Mouse (Mus musculus) thymus, postnatal 10 days (tissue): ENCODE data around the gene Ccr4.

Experiments used
- DNase-seq, 2 experiments: peaks; one replicate each; pipeline ENCODE4 v3.0.0; 2021; ENCODE audit warnings: low spot score in 2 of 2

Gene Ccr4

DNA sequence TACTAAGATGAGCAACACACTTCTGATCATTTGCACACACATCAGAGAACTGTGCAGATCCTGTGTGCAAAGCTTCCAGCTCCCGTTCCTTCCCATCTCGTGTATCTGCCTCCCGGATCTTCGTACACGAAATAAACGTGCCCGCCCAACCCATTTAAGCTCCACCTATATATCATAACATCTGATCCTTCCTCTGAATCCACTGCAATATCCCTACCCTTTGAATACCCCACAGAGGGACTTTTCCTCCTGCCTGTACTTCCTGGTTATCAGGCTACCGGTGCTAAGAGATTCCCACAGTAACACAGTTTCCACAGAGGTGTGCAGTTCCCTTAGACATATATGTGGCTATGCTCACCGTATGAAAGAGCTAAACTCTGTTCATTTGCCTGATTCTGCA is at the start of gene Ccr4:
Ccr4 (minus strand) TSS at position 101 of the 400 bp plus-strand sequence.
- no peak for DNase-seq

DNA sequence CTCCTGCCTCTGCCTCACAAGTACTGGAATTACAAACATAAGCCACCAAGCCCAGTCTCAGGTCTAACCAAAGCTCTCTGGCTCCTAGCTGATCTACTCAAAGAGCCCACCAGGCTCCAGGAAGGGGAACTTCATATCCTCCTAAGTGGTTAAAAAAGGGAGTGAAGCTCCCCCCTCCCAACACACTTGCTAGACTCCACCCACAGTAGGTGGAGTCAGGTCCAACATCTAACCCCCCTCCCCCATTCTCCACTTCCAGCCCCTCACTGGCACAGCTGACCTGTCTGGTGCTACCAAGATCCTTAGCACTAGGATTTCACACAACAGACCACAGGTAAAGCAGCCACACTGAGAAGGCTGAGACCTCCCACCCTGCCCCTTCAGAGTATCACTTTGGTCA is 49.1 kb upstream of the Ccr4 start:
- no peak for DNase-seq

DNA sequence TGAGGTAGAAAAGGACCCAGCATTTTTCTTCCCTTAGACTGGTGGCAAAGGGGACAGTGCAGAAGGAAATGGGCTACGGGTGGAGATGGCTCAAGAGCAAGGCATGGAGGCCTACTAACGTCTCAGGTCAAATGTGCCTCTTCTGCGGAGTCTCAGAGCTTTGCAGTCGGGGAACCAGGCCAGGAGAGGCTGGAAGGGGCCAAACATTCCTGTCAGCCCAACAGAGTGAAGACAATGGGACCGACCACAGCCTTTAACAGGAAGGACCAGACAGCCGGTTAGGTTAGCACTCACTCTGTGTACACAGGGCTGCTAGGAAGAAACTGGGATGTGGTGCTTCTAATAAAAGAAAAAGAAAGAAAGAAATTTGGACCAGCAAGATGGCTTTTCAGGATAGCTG is 45.3 kb upstream of the Ccr4 start:
- DNase-seq, result no peak

DNA sequence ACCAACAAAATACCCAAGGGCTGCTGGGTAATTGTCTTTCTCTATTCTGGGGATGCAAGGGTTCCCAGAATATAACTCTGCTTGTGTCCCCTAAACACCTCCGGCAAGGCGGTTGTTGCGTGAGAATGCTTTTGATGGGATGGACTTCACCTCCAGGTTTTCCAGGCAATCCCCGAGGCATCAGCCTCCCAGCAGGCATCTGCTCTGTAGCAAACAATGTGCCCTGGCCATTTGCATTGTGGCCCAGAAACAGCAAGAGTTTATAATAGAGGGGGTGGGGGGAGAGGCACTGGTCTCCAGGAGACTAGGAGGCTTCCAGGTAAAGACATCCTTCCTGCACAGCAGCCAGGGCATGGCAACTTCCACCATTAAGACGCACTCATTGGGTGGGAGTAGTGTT is 44.4 kb upstream of the Ccr4 start:
- DNase-seq, result no peak

DNA sequence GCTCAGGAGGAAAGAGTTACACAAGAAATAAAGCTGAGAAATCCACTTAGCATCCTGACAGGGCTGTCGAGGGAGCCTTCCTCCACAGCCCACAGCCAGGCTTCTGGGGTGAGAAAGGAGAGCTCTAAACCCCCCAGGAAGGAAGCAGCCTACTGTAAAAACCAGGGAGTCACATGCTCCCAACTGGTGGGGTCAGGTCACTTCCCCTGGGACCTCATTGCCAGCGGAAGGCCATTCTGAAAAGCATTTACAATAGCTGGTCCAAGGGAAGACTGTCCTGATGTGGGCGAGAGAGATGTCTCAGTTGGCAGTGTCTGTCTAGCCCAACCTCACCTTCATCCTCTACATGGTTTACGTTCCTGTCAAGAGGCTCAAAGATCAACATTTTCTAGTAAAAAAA is 43.8 kb upstream of the Ccr4 start:
- DNase-seq, result no peak

DNA sequence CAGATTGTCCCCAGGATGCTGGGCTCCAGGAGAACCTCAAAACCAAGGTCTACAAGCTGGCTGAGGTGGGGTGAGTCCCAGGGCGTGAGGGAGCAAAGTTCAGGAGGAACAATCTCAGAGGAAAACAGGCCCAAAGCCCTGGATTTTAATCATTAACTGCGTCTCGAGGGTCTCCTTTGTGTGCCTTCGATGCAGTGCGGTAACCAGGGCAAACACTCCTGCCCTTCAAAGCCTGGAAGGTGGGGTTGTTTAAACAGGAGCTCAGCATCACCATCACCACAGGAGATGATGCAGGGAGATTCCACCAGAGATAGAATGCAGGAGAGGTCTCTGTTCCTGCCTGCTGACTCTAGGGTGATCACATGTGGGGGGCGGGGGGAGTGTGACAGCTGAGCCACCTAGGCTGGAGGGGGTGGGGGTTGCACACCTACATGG is 42.9 kb upstream of the Ccr4 start:
- DNase-seq, result no peak

DNA sequence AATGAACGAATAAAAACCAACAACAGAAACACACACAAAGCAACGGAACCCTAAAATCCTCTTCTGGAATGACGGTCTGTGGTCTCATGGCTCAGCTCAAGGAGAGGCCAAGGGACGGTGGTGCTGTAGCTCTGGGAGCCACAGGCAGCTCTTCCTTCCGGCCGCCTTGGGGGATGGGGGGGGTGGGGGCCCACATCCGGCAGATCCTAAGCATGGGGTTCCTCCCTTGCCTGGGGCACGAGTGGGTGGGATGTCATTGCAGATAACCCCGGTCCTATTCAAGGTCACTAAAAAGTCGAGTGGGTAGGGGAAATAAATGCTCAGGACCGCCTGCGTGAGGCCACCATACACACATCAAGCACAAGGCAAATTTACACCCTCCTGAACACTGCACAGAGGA is 42.0 kb upstream of the Ccr4 start:
- peak; percentile 27 to 50 for DNase-seq

DNA sequence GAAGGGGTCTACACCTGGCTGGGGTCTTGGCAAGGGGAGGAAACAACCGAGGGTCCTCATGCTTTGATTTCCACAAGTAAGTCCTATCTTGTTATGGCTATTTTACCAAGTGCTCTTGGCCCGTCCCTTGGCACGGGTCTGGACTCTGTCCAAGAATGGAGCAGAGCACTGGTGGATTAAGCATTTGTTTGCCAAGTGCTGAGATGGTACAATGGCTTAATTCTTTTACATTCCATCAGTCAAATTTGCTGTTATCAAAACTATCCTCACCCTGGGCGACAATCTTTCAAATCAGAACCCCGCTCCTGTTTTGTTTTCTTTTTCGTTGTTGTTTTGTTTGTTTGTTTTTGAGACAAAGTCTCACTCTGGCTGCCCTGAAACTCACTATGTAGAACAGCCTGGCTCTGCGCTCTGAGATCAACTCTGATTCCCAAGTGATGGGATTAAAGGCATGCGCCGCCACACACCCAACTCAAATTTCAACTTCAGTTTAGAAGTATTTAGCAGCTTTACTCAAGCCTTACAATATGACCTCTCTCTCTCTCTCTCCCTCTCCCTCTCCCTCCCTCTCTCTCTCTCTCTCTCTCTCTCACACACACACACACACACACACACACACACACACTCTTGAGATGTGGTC is 40.2 kb upstream of the Ccr4 start:
- DNase-seq, result no peak

DNA sequence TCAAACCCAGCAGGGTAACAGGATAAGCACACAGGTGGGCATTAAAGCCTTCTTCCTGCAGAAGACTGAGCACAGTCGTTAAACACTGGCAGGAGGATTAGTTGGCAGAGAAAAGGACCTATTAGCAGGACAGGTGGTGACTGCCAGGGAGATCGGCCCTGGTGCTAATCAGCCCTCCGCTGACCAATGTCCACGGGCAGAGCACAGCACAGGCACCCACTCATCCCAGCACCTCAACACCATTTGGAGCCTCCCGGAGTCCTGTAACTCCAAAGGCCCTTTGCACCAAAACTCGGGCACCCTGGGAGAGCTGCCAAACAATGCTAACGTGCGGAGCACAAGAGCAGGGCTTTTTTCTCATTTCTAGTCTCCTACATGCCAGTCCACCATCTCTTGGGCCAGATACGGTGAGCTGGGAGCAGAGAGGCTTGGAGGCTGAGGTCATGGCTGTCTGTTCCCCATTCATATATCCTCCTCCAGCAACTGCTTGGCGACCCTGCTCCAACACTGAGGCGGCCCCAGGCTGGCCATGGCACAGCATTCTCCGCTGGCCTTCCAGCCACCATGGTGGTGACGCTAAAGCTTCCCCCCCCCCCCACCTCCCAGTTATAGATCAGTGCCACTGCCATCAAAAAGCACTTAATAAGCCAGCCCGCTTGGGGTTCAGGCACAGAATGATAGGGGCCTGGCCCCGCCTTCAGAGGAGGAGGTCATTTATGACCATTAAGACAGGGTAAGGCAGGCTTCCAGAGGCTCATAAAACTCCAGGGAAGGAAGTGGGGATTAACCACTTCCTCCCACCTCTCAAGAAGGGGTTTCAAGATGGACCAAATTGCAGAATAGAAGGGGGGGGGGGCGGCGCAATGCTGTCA is 39.4 kb upstream of the Ccr4 start:
- no peak for DNase-seq

DNA sequence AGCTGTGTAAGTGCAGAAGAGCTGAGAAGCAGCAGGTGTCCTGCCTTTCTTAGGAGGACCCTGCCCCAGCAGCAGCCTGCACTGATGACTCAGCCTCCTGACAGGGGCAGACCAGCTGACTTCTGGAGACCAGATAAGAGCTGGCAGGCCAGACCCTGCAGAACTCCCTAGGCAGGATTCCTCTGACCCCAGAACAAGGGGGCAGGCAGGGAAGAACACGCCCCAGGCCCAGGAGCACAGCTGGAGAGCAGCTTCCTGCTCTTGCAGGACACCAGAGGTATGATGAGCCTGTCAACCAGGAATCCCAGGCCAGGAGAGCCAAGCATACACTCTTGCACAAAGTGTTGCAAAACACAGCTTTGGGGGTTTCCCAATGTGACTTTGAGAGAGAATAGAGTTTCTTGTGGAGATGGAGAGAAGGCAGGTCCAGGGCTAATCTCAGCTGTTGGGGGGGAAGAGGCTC is 36.6 kb upstream of the Ccr4 start:
- no peak for DNase-seq

DNA sequence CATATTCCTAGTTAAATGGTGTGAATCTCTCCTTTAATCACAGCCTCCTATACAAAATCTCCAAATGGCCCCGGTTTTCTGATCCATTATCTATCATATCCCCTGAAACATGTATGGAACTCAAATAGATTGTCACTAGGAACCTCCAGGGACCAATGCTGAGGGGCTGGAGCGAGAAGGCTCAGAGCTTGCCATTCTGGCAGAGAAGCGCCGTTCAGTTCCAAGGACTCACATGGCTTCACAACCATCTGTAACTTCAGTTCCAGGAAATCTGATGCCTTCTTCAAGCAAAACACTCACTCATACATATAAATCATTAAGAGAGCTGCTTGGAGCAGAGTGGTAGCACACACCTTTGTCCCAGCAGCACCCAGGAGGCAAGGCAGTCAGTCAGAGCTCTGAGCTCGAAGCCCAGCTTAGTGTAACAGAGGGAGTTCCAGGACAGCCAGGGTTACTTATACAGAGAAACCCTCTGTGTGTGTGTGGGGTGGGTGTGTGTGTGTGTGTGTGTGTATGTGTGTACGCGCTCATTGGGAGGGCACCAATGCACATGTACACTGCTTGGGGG is 34.4 kb upstream of the Ccr4 start:
- DNase-seq, result no peak

DNA sequence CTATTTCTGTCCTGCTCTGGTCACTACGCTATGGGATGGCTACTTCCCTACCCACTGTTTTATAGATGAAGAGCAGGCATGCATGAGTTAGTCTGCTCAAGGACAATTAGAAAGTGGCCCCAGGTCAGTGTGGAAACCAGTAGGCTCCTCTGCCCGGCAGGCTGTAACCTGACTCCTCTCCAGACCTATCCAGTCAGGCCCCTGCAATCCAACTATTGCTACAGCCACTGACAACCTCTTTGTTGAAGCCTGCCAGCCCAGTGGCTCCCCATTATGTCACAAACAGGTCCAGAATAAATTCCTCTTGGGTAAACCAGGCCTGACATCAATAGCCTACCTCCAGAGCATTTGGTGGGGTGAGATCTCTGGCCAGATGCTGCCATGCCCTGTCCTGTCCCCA is 31.9 kb upstream of the Ccr4 start:
- DNase-seq, result no peak

DNA sequence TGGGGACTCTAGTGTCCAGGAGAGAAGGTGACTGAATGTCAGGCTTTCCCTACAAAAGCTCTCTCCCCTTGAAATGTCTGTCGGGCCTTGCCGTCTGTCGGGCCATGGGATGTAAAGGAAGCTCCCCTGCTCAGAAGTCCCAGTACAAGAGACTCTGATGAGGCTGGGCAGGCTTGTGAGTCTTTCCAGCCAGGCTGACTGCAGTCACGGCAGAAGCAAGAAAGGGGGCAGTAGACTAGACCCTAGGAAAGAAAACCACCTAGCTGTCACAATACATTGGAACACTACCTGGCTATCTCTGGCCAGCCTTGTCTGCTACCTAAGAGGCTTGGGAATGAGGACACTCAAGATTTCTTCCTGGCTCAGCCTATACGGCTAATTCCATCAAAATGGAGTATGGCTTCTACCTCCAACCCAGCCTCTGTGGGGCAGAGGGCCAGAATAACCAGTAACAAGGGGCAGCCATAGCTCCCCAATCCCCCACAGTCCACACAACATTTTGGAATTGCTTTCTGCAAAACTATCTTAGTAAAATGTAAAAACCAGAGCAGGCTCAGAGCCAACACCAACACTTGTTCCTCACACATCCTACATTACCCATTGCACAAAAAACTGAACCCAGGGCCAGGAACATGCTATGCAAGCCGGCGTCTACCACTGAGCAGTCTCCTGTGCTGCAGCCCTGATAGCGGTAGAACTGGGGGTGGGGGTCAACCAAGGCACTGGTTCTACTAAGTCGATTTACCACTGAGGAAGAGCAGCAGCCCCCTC is 30.2 kb upstream of the Ccr4 start:
- no peak for DNase-seq

DNA sequence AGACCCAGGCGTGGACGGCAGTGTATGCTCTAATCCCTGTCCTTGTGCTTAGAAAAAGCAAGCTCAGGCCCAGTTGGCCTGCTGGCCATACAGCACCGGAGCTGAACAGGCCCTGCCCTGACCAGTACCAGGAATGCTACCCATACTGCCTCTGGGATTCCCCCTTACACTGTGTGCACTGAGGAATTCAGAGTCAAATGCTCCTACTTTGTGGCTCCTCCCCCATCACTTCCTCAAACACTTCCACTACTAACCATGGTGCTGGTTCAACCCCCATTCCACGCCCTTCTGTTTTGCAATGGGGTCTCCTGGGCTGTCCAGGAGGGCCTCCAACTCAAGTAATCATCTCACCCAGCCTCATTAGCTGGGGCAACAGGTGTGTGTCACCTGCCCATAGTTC is 29.1 kb upstream of the Ccr4 start:
- no peak for DNase-seq

DNA sequence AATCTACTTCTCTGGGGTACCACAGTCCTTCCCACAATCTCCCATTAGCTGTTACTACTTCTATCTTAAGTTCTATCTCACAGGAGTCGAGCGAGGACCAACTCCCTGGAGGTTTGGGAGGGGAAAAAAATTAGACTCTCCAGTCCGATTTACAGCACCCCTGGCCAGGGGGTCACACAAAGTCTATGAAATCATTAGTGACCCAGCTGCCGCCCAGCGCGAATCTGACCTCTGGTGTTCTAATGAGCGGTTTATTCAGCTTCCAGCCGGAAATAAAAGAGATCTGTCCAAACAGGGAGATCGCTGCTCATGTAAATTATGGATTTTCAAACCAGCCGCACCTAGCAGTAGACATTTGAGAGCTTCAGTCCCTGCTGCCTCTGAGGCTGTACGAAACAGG is 26.6 kb upstream of the Ccr4 start:
- DNase-seq, result no peak

DNA sequence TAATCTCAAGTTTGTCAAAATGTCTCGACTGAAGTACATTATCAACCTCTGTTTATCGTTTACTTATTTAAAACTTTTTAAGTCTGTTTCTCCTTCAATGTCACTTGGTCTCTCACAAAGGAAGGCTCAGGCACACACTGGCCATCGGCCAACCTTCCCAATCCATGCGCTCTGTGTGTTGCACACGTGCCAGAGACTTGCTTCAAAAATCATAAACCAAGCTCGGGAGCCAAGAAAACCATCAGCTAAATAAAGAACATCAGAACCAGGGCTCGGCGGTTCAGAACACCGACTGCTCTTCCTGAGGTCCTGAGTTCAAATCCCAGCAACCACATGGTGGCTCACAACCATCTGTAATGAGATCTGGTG is 23.9 kb upstream of the Ccr4 start:
- DNase-seq, result no peak

DNA sequence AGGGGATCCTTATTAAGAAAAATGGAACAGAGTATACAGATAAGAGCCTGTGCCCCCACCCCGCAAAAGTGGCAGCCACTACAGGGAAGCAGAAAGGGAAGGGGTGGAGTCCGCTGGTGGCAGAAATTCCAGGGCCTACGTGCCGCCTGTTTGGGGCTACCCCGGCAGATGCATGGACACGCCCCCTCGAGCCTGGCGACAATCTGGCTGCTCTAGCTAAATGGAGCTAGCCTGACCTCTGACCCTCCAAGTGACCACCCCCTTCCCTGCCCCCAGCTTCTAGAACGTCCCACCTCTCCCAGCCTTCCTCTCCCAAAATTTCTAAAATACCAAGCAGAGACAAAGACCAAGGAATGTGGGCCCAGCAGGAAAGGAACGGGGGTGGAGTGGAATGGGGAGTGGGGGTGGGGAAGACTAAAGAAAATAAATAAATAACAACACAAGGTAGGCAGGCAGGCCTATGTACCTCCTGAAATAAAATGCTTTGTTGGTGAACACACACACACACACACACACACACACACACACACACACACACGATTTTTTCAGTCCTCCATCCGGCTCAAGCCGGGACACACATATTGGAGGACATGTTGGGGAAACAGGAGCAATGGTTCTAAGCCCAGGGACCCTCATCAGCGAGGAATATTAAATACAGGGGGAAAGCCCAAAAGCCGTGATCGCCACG is 23.4 kb upstream of the Ccr4 start:
- no peak for DNase-seq

DNA sequence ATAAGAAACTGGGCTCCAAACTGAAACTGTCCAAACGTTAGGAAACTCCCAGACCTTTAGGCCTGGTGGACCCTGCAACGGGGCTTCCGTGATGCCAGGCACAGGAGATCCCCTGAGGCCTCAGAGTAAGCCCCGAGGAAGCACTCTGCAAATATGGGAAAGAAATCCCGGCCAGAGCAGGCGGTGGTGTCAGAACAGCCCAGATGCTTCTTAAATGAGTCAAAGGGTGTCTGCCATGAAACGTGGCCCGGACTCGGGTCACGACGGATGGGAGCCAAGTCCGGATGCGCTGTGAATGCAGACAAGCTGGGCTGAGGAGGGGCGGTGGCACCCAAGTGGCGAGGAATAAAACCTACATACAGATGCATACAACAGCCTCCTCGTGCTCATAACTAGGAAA is 22.4 kb upstream of the Ccr4 start:
- DNase-seq, result peak; percentile 43 to 62

DNA sequence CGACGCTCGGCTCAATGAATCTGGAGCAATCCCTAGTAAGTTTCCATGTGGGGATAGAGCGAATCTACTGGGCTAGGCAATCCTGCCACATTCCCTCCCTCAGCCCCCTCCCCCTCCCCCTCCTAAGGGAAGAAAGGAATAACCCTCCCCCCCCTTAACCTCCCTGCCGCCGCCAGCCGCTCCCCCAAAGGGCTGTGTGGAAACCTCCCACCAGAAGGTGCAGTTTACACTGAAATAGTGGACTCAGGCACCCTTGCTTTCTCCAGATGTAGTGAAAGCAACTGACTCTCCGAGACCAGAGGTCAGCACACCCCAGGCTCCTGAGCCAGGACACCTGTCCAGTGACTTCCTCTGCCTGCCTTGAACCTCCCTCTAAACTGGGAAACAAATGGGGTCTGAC is 21.9 kb upstream of the Ccr4 start:
- no peak for DNase-seq

DNA sequence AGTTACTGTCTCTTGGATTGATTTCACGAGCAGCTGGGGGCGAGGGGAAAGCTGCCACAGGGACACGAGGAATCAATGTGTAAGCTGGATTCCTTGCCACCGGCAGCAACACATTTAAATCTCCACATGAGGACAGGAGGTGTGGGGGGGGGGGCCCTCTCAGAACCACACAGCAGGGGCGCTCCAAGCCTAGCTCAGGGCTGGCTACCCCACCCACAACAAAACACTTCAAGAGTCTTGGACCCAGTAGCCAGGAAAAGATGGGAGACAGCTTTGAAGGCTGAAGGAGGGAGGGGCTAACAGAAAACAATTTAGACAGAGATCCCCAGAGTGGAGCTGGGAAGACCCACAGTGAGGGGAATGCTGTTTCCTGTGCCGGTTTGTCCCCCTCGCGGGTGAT is 21.2 kb upstream of the Ccr4 start:
- DNase-seq, result no peak

DNA sequence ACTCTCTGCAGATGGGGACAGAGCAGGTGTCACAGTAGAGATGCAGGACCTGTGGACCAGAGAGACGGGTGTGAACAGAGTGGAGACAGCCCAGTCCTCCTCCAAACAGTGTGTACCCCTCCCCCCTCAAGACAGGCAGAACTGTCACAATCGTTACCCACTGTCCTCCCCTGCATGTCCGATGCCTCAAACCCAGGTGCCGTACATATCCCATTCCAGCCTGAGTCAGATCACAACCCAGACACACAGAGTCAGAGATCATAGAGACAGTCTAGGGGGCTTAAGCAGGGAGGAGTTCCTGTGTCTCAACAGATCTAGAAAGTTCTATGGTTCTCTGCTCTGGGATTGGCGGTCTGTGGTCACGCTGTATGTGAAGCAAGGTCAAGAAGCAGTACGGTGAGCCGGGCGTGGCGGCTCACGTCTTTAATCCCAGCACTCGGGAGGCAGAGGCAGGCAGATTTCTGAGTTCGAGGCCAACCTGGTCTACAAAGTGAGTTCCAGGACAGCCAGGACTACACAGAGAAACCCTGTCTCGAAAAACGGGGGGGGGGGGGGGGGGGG is 20.4 kb upstream of the Ccr4 start:
- DNase-seq, result no peak
